Mouse (Mus musculus): ENCODE data around the gene Fam135a. TPM values are rescaled to one million over a fixed set of nuclear protein-coding genes. Genes with fewer than 3 reads are reported as not detected.

Gene Fam135a
- total RNA-seq, 2 experiments from 2014 or later = 18.0 to 20.8 TPM

DNA sequence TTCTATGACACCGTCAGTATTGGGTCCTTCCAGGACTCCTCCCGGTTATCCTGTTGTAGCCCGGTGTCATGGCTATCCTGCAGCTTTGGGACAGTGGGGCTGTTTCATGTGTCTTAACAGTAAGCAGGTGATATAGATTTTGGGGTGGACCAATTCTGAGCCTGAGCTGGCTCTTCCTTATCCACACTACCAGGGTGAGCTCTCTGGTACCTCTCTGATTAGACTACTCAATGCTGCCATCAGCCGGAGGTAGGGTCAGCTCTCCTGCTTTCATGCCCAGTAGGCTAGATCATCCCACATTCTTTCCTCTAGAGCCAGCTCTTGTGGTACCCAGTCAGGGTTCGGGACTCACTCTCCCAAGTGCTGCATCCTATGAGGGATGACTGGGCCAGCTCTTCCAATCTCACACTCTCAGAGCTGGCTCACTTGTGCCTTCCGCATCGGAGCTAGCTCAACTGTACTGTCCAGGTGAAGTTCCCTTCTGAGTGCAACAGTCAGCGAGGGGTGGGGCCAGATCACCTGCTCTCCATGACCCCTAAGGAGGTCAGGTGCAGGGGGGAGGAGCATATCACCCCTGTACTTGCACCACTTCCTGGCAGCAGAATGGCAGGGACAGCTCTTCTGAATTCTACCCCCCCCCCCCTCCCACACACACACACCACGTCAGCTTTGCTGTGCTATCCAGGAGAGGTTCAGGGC, 132.0 kb downstream of the Fam135a start:
- DNase-seq (ENCODE audit: low spot score) = no peak

DNA sequence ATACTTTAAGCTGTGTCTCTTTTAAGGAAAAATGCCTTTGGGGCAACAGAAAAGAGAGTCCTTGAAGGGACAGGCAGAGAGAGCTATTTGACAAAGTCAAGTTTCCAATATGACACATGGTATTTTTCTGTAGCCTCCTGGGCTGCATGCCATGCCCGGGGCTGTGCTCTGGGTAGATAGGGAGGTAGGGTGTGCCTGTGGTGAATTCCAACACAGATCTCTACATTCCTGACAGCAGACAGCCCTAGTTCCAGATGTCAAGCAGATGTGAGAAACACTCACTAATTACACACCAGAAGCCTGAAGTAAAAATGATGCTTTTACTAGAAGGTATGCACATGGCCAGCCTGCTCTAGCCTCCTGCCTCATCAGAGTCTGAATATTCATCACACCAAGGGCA, 133.9 kb downstream of the Fam135a start:
- DNase-seq (ENCODE audit: low spot score) = no peak

Other genes with a start within 250 kb of the Fam135a start
- gene Smap1, start 178.0 kb downstream of the Fam135a start, total RNA-seq (2021) = 10 to 100 TPM; 26.1 to 28.5 TPM
- 10 to 100 TPM; 38.6 to 45.9 TPM for gene Sdhaf4, start 94.7 kb downstream of the Fam135a start, total RNA-seq (2021)
- under 1 TPM; 0.28 to 0.37 TPM for gene Col9a1, start 77.3 kb upstream of the Fam135a start, total RNA-seq (2021)

Data from gastrocnemius, adult 18-20 months (tissue).